Mouse (Mus musculus): ENCODE data around the gene Il1r1. TPM values are rescaled to one million over a fixed set of nuclear protein-coding genes. Genes with fewer than 3 reads are reported as not detected.

The Il1r1 gene
- polyA plus RNA-seq, 1 experiment, result 0.49 TPM

DNA sequence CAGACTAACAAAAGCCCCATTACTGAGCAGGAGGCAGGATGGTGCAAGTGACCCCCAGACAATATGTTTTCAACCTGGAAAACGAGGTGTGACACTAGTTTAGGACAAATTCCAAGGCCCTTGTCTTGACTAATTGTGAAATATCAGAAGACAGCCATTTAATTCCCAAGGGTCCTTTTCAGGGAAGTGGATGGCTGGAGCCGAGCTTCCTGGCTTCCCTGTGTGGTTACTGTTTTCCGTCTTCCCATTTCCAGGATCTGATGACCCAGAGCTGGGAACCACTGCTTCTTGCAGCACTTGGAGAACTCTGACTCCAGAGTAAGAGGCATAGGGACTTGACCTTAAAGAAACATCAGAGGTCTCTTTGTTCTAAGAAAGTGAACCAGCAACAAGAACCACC lies 43.2 kb upstream of the Il1r1 start:
- no peak overlapping the region for H3K4me3 ChIP-seq (ENCODE audit: low read depth, low read length)
- H3K27me3 ChIP-seq (ENCODE audit: control insufficient read depth, insufficient read depth, low read length, poor library complexity, severe bottlenecking), result no peaks in the 10 kb centered on the region
- no peaks in the 10 kb centered on the region for H3K36me3 ChIP-seq (ENCODE audit: control insufficient read depth, insufficient read depth, low read length, poor library complexity, severe bottlenecking)
- H3K9ac ChIP-seq (ENCODE audit: low read depth, poor library complexity, severe bottlenecking), result no peak overlapping the region
- H3K27ac ChIP-seq (ENCODE audit: insufficient read depth, low read length), result no peak overlapping the region
- no peaks in the 10 kb centered on the region for H3K4me1 ChIP-seq (ENCODE audit: control insufficient read depth, insufficient read depth, low read length)
- no peak for TF ChIP-seq CTCF (IDR thresholded peaks at IDR 0.05; ENCODE audit: low read depth, low read length)
- TF ChIP-seq POLR2A (IDR thresholded peaks at IDR 0.05; ENCODE audit: insufficient read depth, low read length), result no peak
- no peak for TF ChIP-seq EP300 (IDR thresholded peaks at IDR 0.05; ENCODE audit: insufficient read depth, low read depth, low read length)
- peaks cover 3% of the 10 kb centered on the region; the same call in 1 of the 2 replicates for H3K9me3 ChIP-seq (replicated peaks; ENCODE audit: control insufficient read depth, insufficient read depth, low read length, poor library complexity, severe bottlenecking)

DNA sequence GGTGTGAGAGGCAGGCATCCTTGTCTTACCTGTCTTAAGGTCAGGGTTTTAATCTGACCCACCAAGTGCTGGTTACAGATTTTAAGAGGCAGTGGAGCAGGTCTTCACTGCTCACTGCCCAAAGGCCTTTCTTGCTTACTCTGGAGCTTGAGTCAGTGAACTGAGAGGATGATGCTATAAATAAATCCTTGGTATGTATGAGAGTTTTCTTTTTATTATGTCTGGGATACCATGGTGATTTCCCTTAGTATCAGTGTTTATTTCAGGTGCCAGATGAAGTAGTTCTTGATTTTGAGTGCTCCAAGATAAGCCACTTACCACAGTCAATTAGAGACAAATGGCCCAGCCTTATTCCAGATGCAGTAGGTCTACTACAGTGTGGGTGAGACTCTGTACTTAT lies 41.5 kb upstream of the Il1r1 start:
- Histone ChIP-seq H3K36me3 (ENCODE audit: control insufficient read depth, insufficient read depth, low read length, poor library complexity, severe bottlenecking) (no peaks in the 10 kb centered on the region), H3K4me3 (ENCODE audit: low read depth, low read length) (no peak overlapping the region), H3K4me1 (ENCODE audit: control insufficient read depth, insufficient read depth, low read length) (no peaks in the 10 kb centered on the region), H3K27me3 (ENCODE audit: control insufficient read depth, insufficient read depth, low read length, poor library complexity, severe bottlenecking) (no peaks in the 10 kb centered on the region), H3K9me3 (replicated peaks; ENCODE audit: control insufficient read depth, insufficient read depth, low read length, poor library complexity, severe bottlenecking) (peaks cover 3% of the 10 kb centered on the region; the same call in 1 of the 2 replicates), H3K9ac (ENCODE audit: low read depth, poor library complexity, severe bottlenecking) (no peak overlapping the region), H3K27ac (ENCODE audit: insufficient read depth, low read length) (no peak overlapping the region)
- TF ChIP-seq POLR2A (IDR thresholded peaks at IDR 0.05; ENCODE audit: insufficient read depth, low read length) (no peak), EP300 (IDR thresholded peaks at IDR 0.05; ENCODE audit: insufficient read depth, low read depth, low read length) (no peak), CTCF (IDR thresholded peaks at IDR 0.05; ENCODE audit: low read depth, low read length) (no peak)

DNA sequence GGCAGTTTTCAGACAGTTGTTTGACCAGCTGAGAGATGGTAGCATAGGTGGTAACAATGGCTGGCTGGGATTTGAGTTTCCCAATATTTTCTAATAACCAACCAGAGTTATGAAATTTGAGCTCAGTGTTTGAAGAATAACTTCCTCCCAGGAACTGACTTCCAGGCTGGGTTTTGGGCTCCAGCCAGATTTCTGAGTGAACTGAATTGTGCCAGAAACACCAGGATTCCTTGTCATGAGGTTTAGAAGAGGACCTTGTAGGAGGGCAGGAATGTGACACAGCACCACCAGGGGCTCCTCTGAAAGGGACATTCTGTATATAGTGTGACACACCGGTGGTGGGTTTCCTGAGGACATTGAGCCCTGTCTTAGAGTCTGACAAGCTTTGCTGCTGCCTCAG lies 36.9 kb upstream of the Il1r1 start:
- H3K4me3 ChIP-seq (ENCODE audit: low read depth, low read length), result no peak overlapping the region
- H3K9me3 ChIP-seq (replicated peaks; ENCODE audit: control insufficient read depth, insufficient read depth, low read length, poor library complexity, severe bottlenecking), result peaks cover 3% of the 10 kb centered on the region; the same call in 1 of the 2 replicates
- H3K4me1 ChIP-seq (ENCODE audit: control insufficient read depth, insufficient read depth, low read length), result no peaks in the 10 kb centered on the region
- no peak for TF ChIP-seq CTCF (IDR thresholded peaks at IDR 0.05; ENCODE audit: low read depth, low read length)
- TF ChIP-seq EP300 (IDR thresholded peaks at IDR 0.05; ENCODE audit: insufficient read depth, low read depth, low read length), result no peak
- TF ChIP-seq POLR2A (IDR thresholded peaks at IDR 0.05; ENCODE audit: insufficient read depth, low read length), result no peak
- no peaks in the 10 kb centered on the region for H3K27me3 ChIP-seq (ENCODE audit: control insufficient read depth, insufficient read depth, low read length, poor library complexity, severe bottlenecking)
- H3K36me3 ChIP-seq (ENCODE audit: control insufficient read depth, insufficient read depth, low read length, poor library complexity, severe bottlenecking), result no peaks in the 10 kb centered on the region
- H3K9ac ChIP-seq (ENCODE audit: low read depth, poor library complexity, severe bottlenecking), result no peak overlapping the region
- no peak overlapping the region for H3K27ac ChIP-seq (ENCODE audit: insufficient read depth, low read length)

DNA sequence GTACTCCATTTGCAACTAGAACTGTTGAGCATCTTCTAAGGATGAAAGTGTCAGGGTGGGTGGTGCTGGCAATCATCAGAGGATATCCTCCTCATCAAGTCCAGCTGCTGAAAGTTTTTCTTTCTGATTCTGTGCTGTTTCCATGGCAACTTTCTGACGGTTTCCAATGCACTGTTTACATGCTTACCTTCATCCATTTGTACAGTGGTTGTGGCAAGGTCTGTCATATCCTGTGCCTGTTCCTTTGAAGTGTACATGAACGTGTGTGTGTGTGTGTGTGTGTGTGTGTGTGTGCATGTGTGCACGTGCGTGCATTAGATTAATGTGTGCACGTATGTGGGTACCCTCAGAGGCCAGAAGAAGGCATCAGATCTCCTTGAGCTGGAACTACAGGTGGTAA lies 34.9 kb upstream of the Il1r1 start:
- Histone ChIP-seq H3K36me3 (ENCODE audit: control insufficient read depth, insufficient read depth, low read length, poor library complexity, severe bottlenecking) (no peaks in the 10 kb centered on the region), H3K27ac (ENCODE audit: insufficient read depth, low read length) (no peak overlapping the region), H3K9ac (ENCODE audit: low read depth, poor library complexity, severe bottlenecking) (no peak overlapping the region), H3K27me3 (ENCODE audit: control insufficient read depth, insufficient read depth, low read length, poor library complexity, severe bottlenecking) (no peaks in the 10 kb centered on the region), H3K4me3 (ENCODE audit: low read depth, low read length) (no peak overlapping the region), H3K4me1 (ENCODE audit: control insufficient read depth, insufficient read depth, low read length) (no peaks in the 10 kb centered on the region), H3K9me3 (replicated peaks; ENCODE audit: control insufficient read depth, insufficient read depth, low read length, poor library complexity, severe bottlenecking) (peaks cover 6% of the 10 kb centered on the region)
- TF ChIP-seq CTCF (IDR thresholded peaks at IDR 0.05; ENCODE audit: low read depth, low read length), result no peak
- TF ChIP-seq POLR2A (IDR thresholded peaks at IDR 0.05; ENCODE audit: insufficient read depth, low read length), result no peak
- TF ChIP-seq EP300 (IDR thresholded peaks at IDR 0.05; ENCODE audit: insufficient read depth, low read depth, low read length), result no peak

DNA sequence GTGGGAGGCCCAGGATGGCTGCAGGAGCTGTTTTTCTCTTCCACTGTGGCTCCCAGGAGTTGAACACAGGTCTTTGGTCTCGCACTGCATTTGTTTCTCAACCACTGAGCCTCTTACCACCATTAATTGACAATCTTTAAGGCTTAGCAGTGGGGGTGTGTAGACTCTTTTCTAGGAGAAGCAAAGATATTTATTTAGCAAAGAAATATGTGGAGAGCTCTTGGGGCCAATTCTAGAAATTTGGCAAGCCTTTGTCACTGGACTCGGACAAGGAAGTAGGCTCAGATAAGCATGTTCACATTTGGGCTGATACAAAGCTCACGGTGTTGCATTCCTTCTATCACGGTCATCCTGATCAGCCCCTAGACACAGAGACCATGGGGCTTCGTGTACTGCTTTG lies 34.0 kb upstream of the Il1r1 start:
- Histone ChIP-seq H3K36me3 (ENCODE audit: control insufficient read depth, insufficient read depth, low read length, poor library complexity, severe bottlenecking) (no peaks in the 10 kb centered on the region), H3K27me3 (ENCODE audit: control insufficient read depth, insufficient read depth, low read length, poor library complexity, severe bottlenecking) (no peaks in the 10 kb centered on the region), H3K27ac (ENCODE audit: insufficient read depth, low read length) (no peak overlapping the region), H3K4me3 (ENCODE audit: low read depth, low read length) (no peak overlapping the region), H3K9me3 (replicated peaks; ENCODE audit: control insufficient read depth, insufficient read depth, low read length, poor library complexity, severe bottlenecking) (peaks cover 6% of the 10 kb centered on the region), H3K4me1 (ENCODE audit: control insufficient read depth, insufficient read depth, low read length) (no peaks in the 10 kb centered on the region), H3K9ac (ENCODE audit: low read depth, poor library complexity, severe bottlenecking) (no peak overlapping the region)
- TF ChIP-seq POLR2A (IDR thresholded peaks at IDR 0.05; ENCODE audit: insufficient read depth, low read length), result no peak
- no peak for TF ChIP-seq CTCF (IDR thresholded peaks at IDR 0.05; ENCODE audit: low read depth, low read length)
- no peak for TF ChIP-seq EP300 (IDR thresholded peaks at IDR 0.05; ENCODE audit: insufficient read depth, low read depth, low read length)

DNA sequence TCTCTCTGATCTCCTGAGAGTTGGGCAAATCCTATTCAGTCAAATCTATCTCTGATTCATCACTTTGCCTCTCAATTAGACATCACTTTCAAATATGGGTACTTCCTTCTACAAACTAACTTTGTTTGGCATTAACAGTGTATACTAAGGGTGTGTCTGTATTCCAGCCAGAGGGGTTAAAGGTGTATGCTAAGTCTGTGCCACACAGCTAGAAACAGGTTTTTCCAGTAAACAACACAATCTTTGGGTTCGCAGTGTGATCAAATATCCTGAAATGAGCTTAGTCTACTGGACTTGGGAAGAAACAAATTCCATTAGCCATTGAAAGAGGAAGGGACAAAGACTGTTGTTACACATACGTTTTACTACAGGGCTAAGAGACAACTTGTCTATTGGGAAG lies 30.6 kb upstream of the Il1r1 start:
- H3K27me3 ChIP-seq (ENCODE audit: control insufficient read depth, insufficient read depth, low read length, poor library complexity, severe bottlenecking), result no peaks in the 10 kb centered on the region
- no peak overlapping the region for H3K9ac ChIP-seq (ENCODE audit: low read depth, poor library complexity, severe bottlenecking)
- no peaks in the 10 kb centered on the region for H3K4me1 ChIP-seq (ENCODE audit: control insufficient read depth, insufficient read depth, low read length)
- H3K27ac ChIP-seq (ENCODE audit: insufficient read depth, low read length), result no peak overlapping the region
- H3K36me3 ChIP-seq (ENCODE audit: control insufficient read depth, insufficient read depth, low read length, poor library complexity, severe bottlenecking), result no peaks in the 10 kb centered on the region
- H3K4me3 ChIP-seq (ENCODE audit: low read depth, low read length), result no peak overlapping the region
- H3K9me3 ChIP-seq (replicated peaks; ENCODE audit: control insufficient read depth, insufficient read depth, low read length, poor library complexity, severe bottlenecking), result peaks cover 3% of the 10 kb centered on the region
- TF ChIP-seq POLR2A (IDR thresholded peaks at IDR 0.05; ENCODE audit: insufficient read depth, low read length) (no peak), CTCF (IDR thresholded peaks at IDR 0.05; ENCODE audit: low read depth, low read length) (no peak), EP300 (IDR thresholded peaks at IDR 0.05; ENCODE audit: insufficient read depth, low read depth, low read length) (no peak)

Data from ES-Bruce4 (cell line).